Comparison of ENCODE assay signal across 7 mouse cellular contexts in genomic region chr5:36831272-36831671, GRCm38 (mm10). TPM values are rescaled to one million over a fixed set of nuclear protein-coding genes. Genes with fewer than 3 reads are reported as not detected.
A peak's percentile ranks its signal among the peaks of the same experiment; 100 is the strongest.
DNase-seq lines count a peak whose midpoint lies in the region; ATAC-seq lines count a peak whose summit lies in the region.

No protein-coding gene starts in this region.

- H3K4me1 ChIP-seq in neural tube, embryonic 14.5 days (ENCODE audit: control insufficient read depth, insufficient read depth, low read length) = peaks cover 4% of the 10 kb centered on the region; the same call in 1 of the 2 replicates

- ATAC-seq in neural tube, embryonic 14.5 days (ENCODE audit: low read depth) = peak; percentile 52; the same call in 1 of the 2 replicates

- H3K36me3 ChIP-seq in neural tube, embryonic 14.5 days (ENCODE audit: control insufficient read depth, insufficient read depth, low read length) = no peaks in the 10 kb centered on the region

- H3K4me2 ChIP-seq in neural tube, embryonic 14.5 days (ENCODE audit: low read depth, low read length) = no peak overlapping the region; the same call in 1 of the 2 replicates

- no peaks in the 10 kb centered on the region for H3K9me3 ChIP-seq in neural tube, embryonic 14.5 days (ENCODE audit: control insufficient read depth, low read length)

- H3K4me3 ChIP-seq in neural tube, embryonic 14.5 days (ENCODE audit: low read depth, low read length) = no peak overlapping the region

- 61% methylated on average over 7 of the region's 7 CpGs for WGBS in neural tube, embryonic 14.5 days

- no peaks in the 10 kb centered on the region for H3K27me3 ChIP-seq in neural tube, embryonic 14.5 days (ENCODE audit: control insufficient read depth, insufficient read depth, low read length)

- no peak overlapping the region for H3K9ac ChIP-seq in neural tube, embryonic 14.5 days (replicated peaks; ENCODE audit: low read depth, low read length)

- no peak overlapping the region for H3K27ac ChIP-seq in neural tube, embryonic 14.5 days (ENCODE audit: low read depth, low read length)

- DNase-seq in layer of hippocampus, adult 11-12 months (ENCODE audit: low spot score) = peak; percentile 53
- no peak for DNase-seq in layer of hippocampus, postnatal 36 days
- peak; percentile 69 for DNase-seq in cerebellum, adult 9-11 months
- DNase-seq in induced T-regulatory cell, adult 2 months (ENCODE audit: low read depth) = peak; percentile 23
- DNase-seq in gastrocnemius, adult 18-20 months (ENCODE audit: low spot score) = no peak
- no peak for DNase-seq in heart, postnatal 14 days

- intact Hi-C loops in heart, postnatal 14 days (cut with DNase I) = loop anchor here (5.0 kb wide), 1 partner anchor 171 kb away; no protein-coding TSS in a partner anchor

RNA-seq across cellular contexts. Expression of gene Man2b2, which starts 0.8 kb away (rescaled TPM):
- total RNA-seq in layer of hippocampus, postnatal 36 days (2021) = 10 to 100 TPM; 24.3 to 24.4 TPM
- 12.2 and 14.0 TPM in 2 replicates for polyA plus RNA-seq in neural tube, embryonic 14.5 days (2014; fragmentation: Nextera tagmentation; extraction: Ambion mirVana)
- 1 to 10 TPM; 5.6 to 7.2 TPM for total RNA-seq in gastrocnemius, adult 18-20 months (2021)
- 10 to 100 TPM; 12.9 to 14.4 TPM for total RNA-seq in heart, postnatal 14 days (2021)

RNA-seq across cellular contexts. Expression of gene Mrfap1, which starts 34.7 kb away (rescaled TPM):
- 100 to 1,000 TPM; 585 to 626 TPM for total RNA-seq in layer of hippocampus, postnatal 36 days (2021)
- polyA plus RNA-seq in neural tube, embryonic 14.5 days (2014; fragmentation: Nextera tagmentation; extraction: Ambion mirVana) = 310 and 339 TPM in 2 replicates
- total RNA-seq in gastrocnemius, adult 18-20 months (2021) = 100 to 1,000 TPM; 213 to 228 TPM
- total RNA-seq in heart, postnatal 14 days (2021) = 100 to 1,000 TPM; 270 to 275 TPM

RNA-seq across cellular contexts. Expression of gene Ppp2r2c, which starts 37.0 kb away (rescaled TPM):
- 100 to 1,000 TPM; 402 to 415 TPM for total RNA-seq in layer of hippocampus, postnatal 36 days (2021)
- 64.1 and 67.0 TPM in 2 replicates for polyA plus RNA-seq in neural tube, embryonic 14.5 days (2014; fragmentation: Nextera tagmentation; extraction: Ambion mirVana)
- under 1 TPM; 0.55 to 0.74 TPM for total RNA-seq in gastrocnemius, adult 18-20 months (2021)
- under 1 TPM; 0.10 to 0.12 TPM for total RNA-seq in heart, postnatal 14 days (2021)

Comparison
In these comparisons a context has a peak if more than half of its experiments do, and no peak if none do; other contexts are left out.
1. DNase-seq: peak in layer of hippocampus, adult 11-12 months (single experiment), cerebellum, adult 9-11 months (single experiment) and induced T-regulatory cell, adult 2 months (single experiment); none in layer of hippocampus, postnatal 36 days (0 of 2), gastrocnemius, adult 18-20 months (single experiment) and heart, postnatal 14 days (0 of 2).
2. RNA of gene Ppp2r2c, which starts 37.0 kb away (total RNA-seq): 402 to 415 TPM in layer of hippocampus, postnatal 36 days; 0.55 to 0.74 TPM in gastrocnemius, adult 18-20 months and 0.10 to 0.12 TPM in heart, postnatal 14 days; every median in the first group is over 100 times any median in the second.